Mouse (Mus musculus) left cerebral cortex, adult 2 months (tissue): ENCODE data around the gene Nuak1. TPM values are rescaled to one million over a fixed set of nuclear protein-coding genes. Genes with fewer than 3 reads are reported as not detected.

Experiments
- DNase-seq, 2 experiments: peaks; one replicate each; pipeline ENCODE4 v3.0.0; 2021 to 2022; ENCODE audit warnings: low spot score in 2 of 2, mixed read lengths in 1 of 2; ENCODE audit errors: extremely low spot score in 1 of 2
- H3K27ac ChIP-seq: fragments of 200-600 bp; 2 replicates; pipeline ENCODE4 v1.8.1; 2022
- H3K4me3 ChIP-seq: fragments of 200-600 bp; 2 replicates; pipeline ENCODE4 v1.8.1; 2022
- CTCF ChIP-seq: fragments of 200-600 bp; IDR thresholded peaks from 2 replicates; pipeline ENCODE4 v1.8.1; 2022; ENCODE audit warnings: antibody characterized with exemption, mild to moderate bottlenecking, moderate library complexity
- intact Hi-C: fragments of 180-260 bp; cut with DNase I; formaldehyde crosslinking; loops from one replicate; pipeline ENCODE4 v1.15.1; 2025
- total RNA-seq, 2 experiments: library from RNA; stranded (reverse); gene quantifications; 2 replicates each; pipeline ENCODE4 v1.2.3; 2021

Gene Nuak1
- total RNA-seq, 2 experiments from 2014 or later, result 72.9 to 87.5 TPM

DNA sequence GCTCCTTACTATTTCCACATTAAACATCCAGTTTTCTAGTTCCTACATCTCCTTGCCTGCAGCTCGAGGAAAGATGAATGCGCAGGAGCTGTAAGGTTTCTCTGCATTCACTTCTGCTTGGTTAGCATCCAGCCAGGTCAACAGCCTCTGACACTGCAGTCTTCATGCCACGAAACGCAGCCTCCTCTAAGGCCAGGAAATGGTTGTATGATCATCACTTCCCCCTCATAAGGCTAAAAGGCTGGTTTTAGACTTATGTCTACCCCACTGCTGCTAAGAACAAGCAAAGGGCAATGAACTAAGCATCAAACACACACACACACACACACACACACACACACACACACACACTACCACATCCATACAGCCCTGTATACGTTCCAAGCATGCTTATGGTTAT lies 16.5 kb downstream of the Nuak1 start:
- TF ChIP-seq CTCF, result no peak
- peak overlapping the region; percentile 47; the same call in 1 of the 2 replicates for H3K27ac ChIP-seq
- intact Hi-C loops, result no loop called here
- H3K4me3 ChIP-seq, result no peak overlapping the region
- DNase-seq, result no peak

GRCm38 (mm10) chr10:84420589-84420988 lies 19.8 kb downstream of the Nuak1 start:
- intact Hi-C loops, result no loop called here
- no peak for DNase-seq
- H3K27ac ChIP-seq, result peak overlapping the region; percentile 40; the same call in 1 of the 2 replicates
- H3K4me3 ChIP-seq, result no peak overlapping the region
- no peak for TF ChIP-seq CTCF

DNA sequence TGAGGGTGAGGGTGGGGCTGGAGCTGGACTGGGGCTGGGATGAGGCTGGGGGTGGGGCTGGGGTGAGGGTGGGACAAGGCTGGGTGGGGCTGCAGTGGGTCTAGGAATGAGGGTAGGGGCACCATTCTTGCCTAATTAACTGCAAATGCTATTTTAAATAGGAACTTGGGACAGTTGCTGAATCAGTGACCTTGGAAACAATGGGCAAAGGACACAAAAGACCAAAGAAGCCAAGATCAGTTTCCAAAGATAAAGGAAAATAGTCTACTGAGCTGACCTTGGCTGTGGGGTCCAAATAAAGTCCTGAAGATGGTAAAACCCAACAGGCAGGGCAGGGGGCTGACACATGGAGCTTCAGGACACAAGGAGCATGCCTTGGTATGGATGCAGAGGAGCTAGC lies 22.0 kb downstream of the Nuak1 start:
- Histone ChIP-seq H3K27ac (peak overlapping the region; percentile 4; the same call in 1 of the 2 replicates), H3K4me3 (no peak overlapping the region)
- no peak for DNase-seq
- TF ChIP-seq CTCF, result no peak
- intact Hi-C loops, result no loop called here

GRCm38 (mm10) chr10:84416752-84417151 lies 23.6 kb downstream of the Nuak1 start:
- DNase-seq, result no peak
- intact Hi-C loops, result no loop called here
- Histone ChIP-seq H3K27ac (peak overlapping the region; percentile 89), H3K4me3 (no peak overlapping the region)
- TF ChIP-seq CTCF, result no peak; the same call in 1 of the 2 replicates

GRCm38 (mm10) chr10:84414981-84415700 lies 25.3 kb downstream of the Nuak1 start:
- intact Hi-C loops, result no loop called here
- no peak for DNase-seq
- TF ChIP-seq CTCF, result no peak
- Histone ChIP-seq H3K27ac (peak overlapping the region; percentile 89), H3K4me3 (no peak overlapping the region)

DNA sequence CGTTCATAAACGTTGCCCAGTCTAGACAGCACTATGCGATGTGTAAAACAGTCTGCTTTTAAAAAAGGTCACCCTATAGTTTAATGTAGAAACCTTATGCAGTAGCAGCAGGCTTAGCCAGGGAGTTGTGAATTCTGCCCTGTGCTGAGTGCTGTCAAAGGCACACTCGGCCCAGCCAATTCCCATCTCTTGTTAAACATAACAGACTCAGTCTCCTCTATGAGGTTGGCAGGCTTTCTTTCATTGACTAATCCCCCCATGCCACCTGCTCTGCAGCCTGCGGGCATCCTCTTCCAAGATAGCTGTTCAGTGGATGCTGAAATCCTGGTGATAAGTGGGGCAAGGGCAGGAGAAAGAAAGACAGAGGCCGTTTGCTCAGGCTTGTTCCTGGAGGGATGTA lies 27.1 kb downstream of the Nuak1 start:
- TF ChIP-seq CTCF, result no peak
- H3K4me3 ChIP-seq, result no peak overlapping the region
- DNase-seq, result no peak
- intact Hi-C loops, result no loop called here
- H3K27ac ChIP-seq, result peak overlapping the region; percentile 71

- peak overlapping the region; percentile 89 for H3K27ac ChIP-seq
Observed at GRCm38 (mm10) chr10:84412326-84412962, 28.0 kb downstream of the Nuak1 start.

DNA sequence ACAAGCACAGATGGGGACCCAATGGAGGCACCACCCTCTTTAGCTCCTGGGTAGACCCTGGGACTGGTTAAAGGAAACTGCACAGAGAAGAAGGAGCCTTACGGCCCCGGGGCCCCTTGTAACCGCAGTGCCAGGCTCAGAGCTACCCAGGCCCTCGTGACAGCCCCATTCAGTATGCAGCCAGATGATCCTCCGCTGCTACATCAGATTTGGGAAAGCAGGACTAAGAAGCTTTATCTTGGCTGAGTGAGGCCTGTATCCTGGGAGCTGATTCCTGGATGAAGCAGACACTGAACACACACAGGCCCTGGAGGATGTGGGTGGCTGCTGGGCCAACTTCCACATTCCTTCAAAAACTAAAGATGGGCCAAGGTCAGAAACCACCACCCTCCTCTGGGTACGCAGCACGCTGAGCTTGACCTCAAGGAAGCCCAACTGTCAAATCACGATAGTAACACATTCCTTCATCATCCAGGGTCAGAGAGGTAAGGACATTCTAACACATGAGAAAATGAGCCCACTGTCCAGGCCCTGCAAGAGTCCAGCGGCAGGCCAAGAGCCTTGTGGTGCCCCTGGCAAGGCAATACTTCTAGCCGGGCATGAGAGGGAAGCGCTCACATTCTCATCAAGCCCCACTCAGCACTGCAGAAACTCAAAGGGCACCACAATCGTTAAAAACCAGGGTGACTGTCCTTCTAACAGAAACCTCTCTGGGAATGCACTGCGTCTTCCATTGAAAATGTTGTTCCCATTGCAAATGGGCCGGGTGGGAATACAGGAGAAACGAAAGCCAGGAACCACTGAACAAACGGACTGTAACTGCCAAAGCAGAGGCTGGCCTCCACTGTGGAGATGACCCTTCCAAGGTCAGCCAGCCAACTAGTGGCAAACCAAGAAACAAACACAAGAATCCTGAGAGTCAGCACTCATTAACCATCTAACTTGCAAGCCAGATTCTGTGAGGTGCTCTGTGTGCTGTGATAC lies 29.0 kb downstream of the Nuak1 start:
- Histone ChIP-seq H3K27ac (peak overlapping the region; percentile 89), H3K4me3 (no peak overlapping the region)
- no peak for DNase-seq
- no peak for TF ChIP-seq CTCF
- intact Hi-C loops, result no loop called here

More at GRCm38 (mm10) chr10:84412326-84412962, 28.0 kb downstream of the Nuak1 start:
- no peak for TF ChIP-seq CTCF
- no peak for DNase-seq
- intact Hi-C loops, result no loop called here
- no peak overlapping the region for H3K4me3 ChIP-seq

- Histone ChIP-seq H3K27ac (peak overlapping the region; percentile 89), H3K4me3 (no peak overlapping the region)
- no peak for TF ChIP-seq CTCF
- no peak for DNase-seq
- intact Hi-C loops, result no loop called here
Observed at GRCm38 (mm10) chr10:84408965-84409660, 31.3 kb downstream of the Nuak1 start.

- no peak overlapping the region for H3K4me3 ChIP-seq
- intact Hi-C loops, result no loop called here
- H3K27ac ChIP-seq, result peak overlapping the region; percentile 66
- no peak for TF ChIP-seq CTCF
- DNase-seq, result no peak
Observed at GRCm38 (mm10) chr10:84405135-84405776, 35.1 kb downstream of the Nuak1 start.

GRCm38 (mm10) chr10:84401907-84402371 lies 38.5 kb downstream of the Nuak1 start:
- peak overlapping the region; percentile 83 for H3K27ac ChIP-seq
- peak; percentile 36 to 45 for DNase-seq
- intact Hi-C loops, result no loop called here
- H3K4me3 ChIP-seq, result no peak overlapping the region
- TF ChIP-seq CTCF, result no peak
